ENCODE assay signal across 8 mouse cellular contexts in genomic region chr5:75978374-75979100, GRCm38 (mm10). TPM values are rescaled to one million over a fixed set of nuclear protein-coding genes. Genes with fewer than 3 reads are reported as not detected.
DNase-seq lines count a peak whose midpoint lies in the region; ATAC-seq and TF ChIP-seq lines count a peak whose summit lies in the region.

TSS of gene Kdr (minus strand) at chr5:75978458.

- peak within 1 kb of the TSS; percentile 24 for H3K4me3 ChIP-seq in cortical plate, adult 2 months (ENCODE audit: insufficient read depth, low read length)
- H3K4me3 ChIP-seq in limb, embryonic 10.5 days: peak within 1 kb of the TSS; percentile 69
- peak within 1 kb of the TSS; percentile 59 for H3K4me3 ChIP-seq in small intestine, adult 2 months (ENCODE audit: low read depth, low read length)

- no peak for TF ChIP-seq POLR2A in cortical plate, adult 2 months (IDR thresholded peaks at IDR 0.05; ENCODE audit: extremely low read depth, insufficient read depth, low read length)
- TF ChIP-seq POLR2A in small intestine, adult 2 months (IDR thresholded peaks at IDR 0.05; ENCODE audit: low read depth, low read length): no peak; the same call in none of the 2 replicates

- H3K27ac ChIP-seq in cortical plate, adult 2 months (ENCODE audit: insufficient read depth, low read length): no peak within 1 kb of the TSS
- H3K27ac ChIP-seq in limb, embryonic 10.5 days: peak within 1 kb of the TSS; percentile 61
- H3K27ac ChIP-seq in small intestine, adult 2 months (ENCODE audit: insufficient read depth, low read depth, low read length): peak within 1 kb of the TSS; percentile 51

- TF ChIP-seq CTCF in cortical plate, adult 2 months (IDR thresholded peaks at IDR 0.05; ENCODE audit: extremely low read depth, insufficient read depth, low read length): no peak
- no peak for TF ChIP-seq CTCF in small intestine, adult 2 months (IDR thresholded peaks at IDR 0.05; ENCODE audit: extremely low read depth, insufficient read length, insufficient replicate concordance, low read depth, low read length)

- peak; percentile 41 for ATAC-seq in inflammation-experienced regulatory T-cells, adult 6 months
- ATAC-seq in megakaryocyte-erythroid progenitor cell, adult 5-6 weeks (replicated peaks; ENCODE audit: low FRiP score, low TSS enrichment, poor library complexity, severe bottlenecking): peak; percentile 64
- no peak for ATAC-seq in erythroid progenitor cell, adult 5-6 weeks (replicated peaks; ENCODE audit: low FRiP score, poor library complexity, severe bottlenecking)

- H3K4me1 ChIP-seq in cortical plate, adult 2 months (ENCODE audit: control insufficient read depth, insufficient read depth, low read length): no peaks in the 10 kb centered on the region
- H3K4me1 ChIP-seq in limb, embryonic 10.5 days: peaks cover 18% of the 10 kb centered on the region
- peaks cover 5% of the 10 kb centered on the region for H3K4me1 ChIP-seq in small intestine, adult 2 months (ENCODE audit: control insufficient read depth, insufficient read depth, insufficient read length, low read length)

- WGBS in limb, embryonic 10.5 days: 1% methylated on average over 37 of the region's 37 CpGs
- 3% methylated on average over 37 of the region's 37 CpGs for WGBS in small intestine, adult 2 months

- H3K27me3 ChIP-seq in limb, embryonic 10.5 days (ENCODE audit: low read depth, poor library complexity, severe bottlenecking): peaks cover 76% of the 10 kb centered on the region
- peaks cover 35% of the 10 kb centered on the region for H3K27me3 ChIP-seq in small intestine, adult 2 months (ENCODE audit: control insufficient read depth, insufficient read depth, low read length)

- DNase-seq in WW6 (ENCODE audit: low read depth, low spot score): peak; percentile 68
- no peak for DNase-seq in gonadal fat pad, adult 2 months (ENCODE audit: low read depth)
- peak; percentile 88 for DNase-seq in limb, embryonic 10.5 days (ENCODE audit: low spot score)

- H3K9me3 ChIP-seq in limb, embryonic 10.5 days (replicated peaks): no peaks in the 10 kb centered on the region

- H3K36me3 ChIP-seq in limb, embryonic 10.5 days: no peaks in the 10 kb centered on the region
- H3K36me3 ChIP-seq in small intestine, adult 2 months (ENCODE audit: control insufficient read depth, insufficient read depth, low read length): no peaks in the 10 kb centered on the region

RNA-seq across cellular contexts. Expression of gene Kdr, which starts in this region (rescaled TPM):
- polyA plus RNA-seq in cortical plate, adult 2 months (2012; rRNA removed): 7.3 and 9.1 TPM in 2 replicates
- polyA plus RNA-seq in gonadal fat pad, adult 2 months (2012; rRNA removed): 25.7 and 30.7 TPM in 2 replicates
- under 1 TPM in 1 of 3 experiments, not detected in 2; 0.06 TPM for polyA plus RNA-seq in inflammation-experienced regulatory T-cells, adult 6 months (2017; shearing (Covaris generic))
- 25.7 and 25.8 TPM in 2 replicates for polyA plus RNA-seq in limb, embryonic 10.5 days (2016; fragmentation: Nextera tagmentation; extraction: Ambion mirVana)
- total RNA-seq in megakaryocyte-erythroid progenitor cell, adult 5-6 weeks (2014; fragmentation: Nextera tagmentation): 0.46 TPM in 1 of 2 replicates, not detected in the other
- 0.56 and 0.84 TPM in 2 replicates for total RNA-seq in megakaryocyte-erythroid progenitor cell, adult 5-6 weeks (2017)
- 2.8 and 4.5 TPM in 2 replicates for polyA plus RNA-seq in small intestine, adult 2 months (2012; rRNA removed)
- total RNA-seq in erythroid progenitor cell, adult 5-6 weeks (2015; ENCODE audit: low replicate concordance): not detected in 2 replicates
- 0.08 and 0.26 TPM in 2 replicates for total RNA-seq in erythroid progenitor cell, adult 5-6 weeks (2017; ENCODE audit: low replicate concordance)

Comparison
In these comparisons a context has a peak if more than half of its experiments do, and no peak if none do; other contexts are left out.
1. Peak in ATAC-seq in inflammation-experienced regulatory T-cells, adult 6 months; RNA of the gene not detected or under 1 TPM.
2. Peak in ATAC-seq in megakaryocyte-erythroid progenitor cell, adult 5-6 weeks; RNA of the gene not detected or under 1 TPM.